In the genomic region with DNA sequence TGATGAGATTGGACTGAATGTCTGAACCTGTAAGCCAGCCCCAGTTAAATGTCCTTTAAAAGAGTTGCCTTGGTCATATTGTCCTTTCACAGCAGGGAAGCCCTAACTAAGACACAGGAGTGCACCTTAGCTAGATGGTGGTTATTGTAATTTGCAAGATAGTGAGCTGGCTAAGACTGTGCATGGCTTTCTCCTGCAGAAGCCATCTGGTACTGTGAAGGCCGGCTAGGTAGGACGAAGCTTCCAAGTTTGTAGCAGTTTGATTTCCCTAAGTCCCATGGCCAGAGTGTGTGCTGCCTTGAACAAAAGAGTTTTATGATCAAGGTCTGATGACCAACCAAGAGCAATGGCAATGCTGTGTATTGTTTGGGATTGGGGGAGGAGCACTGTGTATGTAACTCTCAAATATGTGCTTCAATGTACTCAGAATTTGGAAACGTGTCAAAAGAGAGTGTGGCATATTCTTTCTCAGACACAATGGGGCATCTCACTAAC, we compare ENCODE assay signal across 7 mouse cellular contexts.
"Had no signal": no experiment of that assay in that cellular context is flagged by ENCODE, and none has a peak within 500 bp of the region (broad histone marks: within the 10 kb centered on the region; RNA-seq: fewer than 3 reads in every experiment).

No protein-coding gene starts in this region.

- DNase-seq: kidney, postnatal 14 days; lung, adult 2 months; lung, postnatal 4 days; midbrain, embryonic 14.5 days; right cerebral cortex, adult 18-20 months; right cerebral cortex, postnatal 25 days; thymus, postnatal 36 days had no signal
